Mouse (Mus musculus): ENCODE measurements at regions not wholly inside any gene's neighbourhood (a gene's known extent, or its start where the extent isn't known, plus 50 kb on each side); places are given as distances from the start of the nearest gene placed in this dataset.

DNA sequence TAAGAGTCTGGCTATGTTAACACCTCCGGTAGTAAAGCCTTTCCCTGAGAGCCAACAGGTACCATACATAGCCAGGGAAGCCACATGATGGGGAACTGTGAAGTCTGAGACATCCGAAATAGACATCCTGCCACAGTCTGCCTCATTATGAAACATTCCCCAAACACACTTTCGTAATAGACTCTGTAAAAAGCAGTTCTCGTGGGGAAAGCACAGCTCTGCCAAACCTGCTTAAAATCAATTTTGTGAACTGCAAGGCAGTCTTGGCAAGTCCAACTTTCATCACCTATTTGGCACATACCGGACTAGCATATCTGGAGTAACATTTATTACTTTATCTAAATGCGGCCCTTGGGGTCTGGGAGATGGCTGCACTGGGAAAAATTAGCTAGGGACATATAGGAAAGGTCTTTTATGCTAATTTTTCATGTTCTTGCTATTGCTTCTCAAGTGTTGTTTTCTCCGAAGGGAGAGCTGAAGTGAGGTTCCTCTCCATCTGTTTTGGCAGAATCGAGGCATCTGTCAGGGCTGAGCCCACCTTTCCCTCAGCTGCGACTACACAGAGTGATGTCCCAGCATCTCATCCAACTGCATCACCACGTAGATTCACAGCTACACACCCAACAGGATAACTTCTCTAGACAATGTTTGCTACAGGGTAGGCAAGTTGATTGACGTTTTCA lies 86.8 kb upstream of the Phactr1 start:
- peak overlapping the region; percentile 37 for H3K27ac ChIP-seq (replicated peaks)
- no peaks in the 10 kb centered on the region for H3K36me3 ChIP-seq
- no peak overlapping the region for H3K4me2 ChIP-seq
- 68% methylated on average over 11 of the region's 11 CpGs for WGBS
- H3K4me1 ChIP-seq = peaks cover 17% of the 10 kb centered on the region
- H3K9ac ChIP-seq = no peak overlapping the region
- no peaks in the 10 kb centered on the region for H3K27me3 ChIP-seq (replicated peaks)
- no peak overlapping the region for H3K4me3 ChIP-seq
- no peak for ATAC-seq (ENCODE audit: extremely low read depth, insufficient number of reproducible peaks, low FRiP score, low TSS enrichment)
- H3K9me3 ChIP-seq = 0 out of 2 replicates have a peak, but pooled peaks cover 2% of the 10 kb centered on the region

DNA sequence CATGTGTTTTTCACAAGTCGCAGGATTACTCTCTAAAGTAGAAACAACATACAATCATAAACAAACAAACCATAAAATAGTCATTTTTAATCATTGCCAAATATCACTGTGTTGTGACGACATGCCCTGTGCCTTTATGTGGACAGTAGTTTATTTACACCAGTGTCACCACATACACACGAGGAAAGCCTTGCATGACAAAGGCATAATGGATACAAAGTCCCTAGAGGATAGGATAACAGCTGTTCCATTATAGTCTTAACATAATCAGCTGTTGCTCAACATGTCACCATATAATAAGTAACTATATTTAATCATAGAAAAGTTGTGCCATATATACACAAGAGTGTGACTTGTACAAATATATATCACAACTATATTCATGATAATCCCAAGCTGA lies 85.2 kb upstream of the Phactr1 start:
- 69% methylated on average over 3 of the region's 3 CpGs for WGBS
- Histone ChIP-seq H3K9me3 (no peaks in the 10 kb centered on the region), H3K4me2 (no peak overlapping the region), H3K36me3 (no peaks in the 10 kb centered on the region), H3K9ac (no peak overlapping the region), H3K4me3 (no peak overlapping the region), H3K4me1 (peaks cover 17% of the 10 kb centered on the region), H3K27me3 (replicated peaks) (no peaks in the 10 kb centered on the region), H3K27ac (replicated peaks) (no peak overlapping the region)
- ATAC-seq (ENCODE audit: extremely low read depth, insufficient number of reproducible peaks, low FRiP score, low TSS enrichment) = no peak

DNA sequence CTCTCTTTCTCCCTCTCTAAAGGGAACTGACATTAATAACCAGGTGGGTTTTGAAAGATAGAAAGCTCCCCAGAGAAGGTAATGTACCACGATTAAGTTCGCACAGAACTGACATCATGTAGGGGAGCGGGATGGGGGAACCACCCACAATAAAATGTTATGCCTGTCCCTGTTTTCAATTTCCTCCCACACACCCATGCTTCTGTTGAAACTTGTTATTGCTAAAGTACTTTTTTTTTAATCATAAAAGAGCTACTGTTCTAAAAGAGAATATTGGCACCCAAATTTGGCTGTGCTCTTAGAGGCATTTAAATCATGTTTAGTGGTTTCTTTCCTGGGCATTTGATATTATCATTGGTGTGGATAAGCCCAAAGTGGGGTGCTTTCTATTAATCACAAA lies 82.6 kb upstream of the Phactr1 start:
- ATAC-seq (ENCODE audit: extremely low read depth, insufficient number of reproducible peaks, low FRiP score, low TSS enrichment) = no peak
- peaks cover 11% of the 10 kb centered on the region for H3K4me1 ChIP-seq
- no peak overlapping the region for H3K4me2 ChIP-seq
- H3K27ac ChIP-seq (replicated peaks) = no peak overlapping the region
- H3K9me3 ChIP-seq = no peaks in the 10 kb centered on the region
- H3K36me3 ChIP-seq = no peaks in the 10 kb centered on the region
- H3K9ac ChIP-seq = no peak overlapping the region
- no peaks in the 10 kb centered on the region for H3K27me3 ChIP-seq (replicated peaks)
- H3K4me3 ChIP-seq = no peak overlapping the region
- WGBS = 79% methylated on average over 3 of the region's 3 CpGs

DNA sequence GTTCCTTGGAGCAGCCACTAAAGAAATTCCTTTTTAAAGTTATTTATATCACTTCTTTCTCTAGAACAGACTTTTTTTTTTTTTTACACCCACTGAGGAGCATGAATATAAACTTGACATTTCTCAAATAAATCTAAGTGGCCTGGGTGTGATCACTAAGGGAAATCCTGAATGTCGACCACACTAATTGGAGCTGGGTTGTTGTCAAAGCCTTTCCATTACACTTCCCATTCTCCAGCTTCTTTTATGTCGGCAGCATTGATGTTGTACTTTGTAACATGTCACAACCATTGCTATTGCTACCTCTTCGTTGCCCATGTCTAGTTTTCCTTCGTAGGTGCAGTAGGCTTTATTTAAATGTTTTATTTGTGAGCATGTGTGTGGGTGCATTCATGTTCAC lies 77.1 kb upstream of the Phactr1 start:
- Histone ChIP-seq H3K27ac (replicated peaks) (no peak overlapping the region), H3K36me3 (no peaks in the 10 kb centered on the region), H3K4me1 (no peaks in the 10 kb centered on the region), H3K9ac (no peak overlapping the region), H3K4me3 (no peak overlapping the region), H3K4me2 (no peak overlapping the region), H3K27me3 (replicated peaks) (no peaks in the 10 kb centered on the region), H3K9me3 (no peaks in the 10 kb centered on the region)
- no peak for ATAC-seq (ENCODE audit: extremely low read depth, insufficient number of reproducible peaks, low FRiP score, low TSS enrichment)
- WGBS = 69% methylated on average over 4 of the region's 4 CpGs

DNA sequence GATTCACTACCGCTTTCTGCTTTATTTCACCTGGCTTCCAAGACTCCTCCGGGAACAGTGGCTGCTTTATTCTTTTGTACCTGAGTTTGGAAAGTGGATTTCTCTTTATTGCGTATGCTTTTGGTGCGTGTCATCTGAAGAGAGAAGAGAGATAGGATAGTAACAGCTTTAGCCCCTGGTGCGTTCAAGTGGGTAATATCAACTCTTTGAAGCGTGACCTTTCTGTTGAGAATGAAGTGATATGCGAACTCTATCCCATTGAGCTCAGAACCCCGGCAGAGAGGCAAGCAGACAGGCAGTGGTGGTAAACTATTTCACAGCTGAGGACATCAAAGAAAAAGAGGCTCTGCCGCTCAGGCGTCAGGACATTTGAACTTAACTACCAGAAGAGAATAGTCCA lies 72.7 kb upstream of the Phactr1 start:
- ATAC-seq (ENCODE audit: extremely low read depth, insufficient number of reproducible peaks, low FRiP score, low TSS enrichment) = no peak
- Histone ChIP-seq H3K4me3 (no peak overlapping the region), H3K4me2 (no peak overlapping the region), H3K27me3 (replicated peaks) (no peaks in the 10 kb centered on the region), H3K27ac (replicated peaks) (no peak overlapping the region), H3K9ac (no peak overlapping the region), H3K4me1 (peaks cover 8% of the 10 kb centered on the region; the same call in 1 of the 2 replicates), H3K36me3 (no peaks in the 10 kb centered on the region), H3K9me3 (no peaks in the 10 kb centered on the region)
- 34% methylated on average over 10 of the region's 10 CpGs for WGBS

DNA sequence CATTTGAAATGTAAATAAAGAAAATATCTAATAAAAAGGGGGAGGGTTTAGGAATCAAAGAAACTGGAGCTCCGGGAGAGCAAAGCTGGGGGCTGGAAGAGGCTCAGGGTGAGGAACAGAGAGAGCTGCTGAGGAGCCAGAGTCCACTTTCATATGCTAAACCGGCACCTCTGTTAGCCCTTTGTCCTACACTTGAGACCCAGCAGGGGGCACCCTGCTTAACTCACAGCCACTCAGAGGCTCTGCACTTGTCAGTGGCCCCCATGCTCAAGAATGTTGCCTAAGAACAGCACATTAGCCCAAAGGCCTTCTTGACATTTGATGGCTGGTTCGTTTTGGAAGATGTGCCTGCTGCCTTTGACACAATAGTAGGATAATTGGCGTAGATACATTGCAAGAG lies 71.5 kb upstream of the Phactr1 start:
- Histone ChIP-seq H3K36me3 (no peaks in the 10 kb centered on the region), H3K27ac (replicated peaks) (no peak overlapping the region), H3K4me2 (no peak overlapping the region), H3K4me3 (no peak overlapping the region), H3K9ac (no peak overlapping the region), H3K4me1 (peaks cover 11% of the 10 kb centered on the region), H3K27me3 (replicated peaks) (no peaks in the 10 kb centered on the region), H3K9me3 (no peaks in the 10 kb centered on the region)
- WGBS = 35% methylated on average over 4 of the region's 4 CpGs
- no peak for ATAC-seq (ENCODE audit: extremely low read depth, insufficient number of reproducible peaks, low FRiP score, low TSS enrichment)

DNA sequence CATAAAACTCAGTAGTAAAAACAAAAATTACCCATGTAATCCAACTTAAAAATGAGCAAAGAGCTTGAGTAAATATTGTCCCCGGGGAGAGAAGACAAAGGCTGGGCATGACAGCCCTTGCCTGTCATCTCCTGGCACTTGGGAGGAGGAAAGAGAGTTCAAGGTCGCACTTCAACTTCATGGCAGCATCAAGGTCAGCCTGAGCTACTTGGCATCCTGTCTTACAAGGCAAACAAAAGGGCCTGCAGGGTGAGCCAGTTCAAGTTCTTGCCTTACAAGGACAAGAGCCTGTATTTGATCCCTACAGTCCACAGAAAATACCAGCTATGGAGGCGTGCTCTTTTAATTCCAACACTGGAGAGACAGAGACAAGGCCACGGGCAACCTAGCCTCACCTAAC lies 67.1 kb upstream of the Phactr1 start:
- Histone ChIP-seq H3K9ac (no peak overlapping the region), H3K27ac (replicated peaks) (no peak overlapping the region), H3K4me3 (no peak overlapping the region), H3K4me1 (peaks cover 11% of the 10 kb centered on the region), H3K27me3 (replicated peaks) (no peaks in the 10 kb centered on the region), H3K4me2 (no peak overlapping the region), H3K36me3 (no peaks in the 10 kb centered on the region), H3K9me3 (no peaks in the 10 kb centered on the region)
- no peak for ATAC-seq (ENCODE audit: extremely low read depth, insufficient number of reproducible peaks, low FRiP score, low TSS enrichment)
- 59% methylated on average over 4 of the region's 4 CpGs for WGBS

DNA sequence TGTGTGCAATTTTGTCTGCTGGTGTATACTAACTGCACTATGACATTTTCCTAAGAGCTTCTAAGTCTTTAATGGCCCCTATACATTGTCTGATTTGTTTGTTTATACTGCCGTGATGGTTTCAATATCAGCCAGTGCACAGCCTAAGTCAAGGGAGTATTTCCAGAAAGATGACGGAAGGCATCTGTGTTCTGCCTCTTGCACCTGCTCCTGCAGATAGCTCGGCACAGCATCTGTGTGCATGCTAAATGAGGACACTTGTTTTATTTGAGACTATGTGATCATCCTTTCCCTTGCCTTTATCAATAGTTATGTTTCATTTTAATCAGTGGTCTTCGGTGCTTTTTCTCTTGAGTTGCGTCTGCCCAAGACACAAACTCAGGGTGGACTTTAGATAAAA lies 64.6 kb upstream of the Phactr1 start:
- H3K9ac ChIP-seq = no peak overlapping the region
- no peaks in the 10 kb centered on the region for H3K9me3 ChIP-seq
- H3K4me1 ChIP-seq = peaks cover 3% of the 10 kb centered on the region; the same call in 1 of the 2 replicates
- no peaks in the 10 kb centered on the region for H3K27me3 ChIP-seq (replicated peaks)
- WGBS = 66% methylated on average over 5 of the region's 5 CpGs
- no peak overlapping the region for H3K4me2 ChIP-seq
- H3K36me3 ChIP-seq = no peaks in the 10 kb centered on the region
- ATAC-seq (ENCODE audit: extremely low read depth, insufficient number of reproducible peaks, low FRiP score, low TSS enrichment) = no peak
- H3K27ac ChIP-seq (replicated peaks) = no peak overlapping the region
- no peak overlapping the region for H3K4me3 ChIP-seq

DNA sequence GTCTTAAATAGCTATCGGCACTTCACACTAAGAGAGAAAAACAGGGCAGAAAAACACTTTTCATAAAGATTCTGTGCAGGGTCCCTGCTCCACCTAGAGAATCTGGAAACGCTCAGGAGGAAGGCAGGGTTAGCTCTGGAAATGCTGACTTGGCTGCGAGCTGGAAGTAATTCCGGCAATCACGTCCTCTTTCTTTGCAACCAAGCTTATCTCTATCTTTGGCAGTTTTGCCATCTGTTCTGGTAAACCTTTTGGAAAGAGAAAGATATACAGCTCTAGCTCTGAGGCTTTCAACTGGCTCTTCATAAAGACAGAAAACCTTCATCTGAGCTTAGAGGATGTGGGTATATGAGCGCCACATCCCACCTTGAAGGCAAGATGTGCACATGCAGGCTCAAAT lies 63.2 kb upstream of the Phactr1 start:
- no peak for ATAC-seq (ENCODE audit: extremely low read depth, insufficient number of reproducible peaks, low FRiP score, low TSS enrichment)
- WGBS = 68% methylated on average over 6 of the region's 6 CpGs
- Histone ChIP-seq H3K9me3 (no peaks in the 10 kb centered on the region), H3K4me1 (peaks cover 3% of the 10 kb centered on the region; the same call in 1 of the 2 replicates), H3K9ac (no peak overlapping the region), H3K4me2 (no peak overlapping the region), H3K4me3 (no peak overlapping the region), H3K36me3 (no peaks in the 10 kb centered on the region), H3K27me3 (replicated peaks) (no peaks in the 10 kb centered on the region), H3K27ac (replicated peaks) (no peak overlapping the region)

DNA sequence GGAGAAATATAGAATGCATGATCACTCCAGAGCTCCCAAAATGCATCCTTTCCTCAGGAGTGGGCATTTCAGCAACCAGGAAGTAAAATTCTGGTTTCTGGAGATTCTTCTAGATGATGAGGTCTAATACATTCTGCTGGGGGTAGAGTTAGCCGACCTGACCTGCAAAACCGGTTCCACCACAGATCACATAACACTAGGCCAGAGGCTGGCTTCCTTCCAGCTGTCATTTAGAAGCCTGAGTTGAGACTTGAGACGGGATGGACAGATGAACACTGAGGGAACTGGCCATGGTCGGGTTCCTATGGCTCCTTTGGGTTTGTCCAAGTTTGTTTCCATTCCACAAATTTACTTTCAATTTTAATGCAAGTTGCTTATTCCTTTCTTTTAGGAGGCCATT lies 62.6 kb upstream of the Phactr1 start:
- H3K4me1 ChIP-seq = peaks cover 3% of the 10 kb centered on the region; the same call in 1 of the 2 replicates
- no peak overlapping the region for H3K9ac ChIP-seq
- no peak overlapping the region for H3K27ac ChIP-seq (replicated peaks)
- WGBS = 36% methylated on average over 4 of the region's 4 CpGs
- no peak overlapping the region for H3K4me3 ChIP-seq
- no peak for ATAC-seq (ENCODE audit: extremely low read depth, insufficient number of reproducible peaks, low FRiP score, low TSS enrichment)
- H3K9me3 ChIP-seq = no peaks in the 10 kb centered on the region
- H3K36me3 ChIP-seq = no peaks in the 10 kb centered on the region
- no peak overlapping the region for H3K4me2 ChIP-seq
- no peaks in the 10 kb centered on the region for H3K27me3 ChIP-seq (replicated peaks)

DNA sequence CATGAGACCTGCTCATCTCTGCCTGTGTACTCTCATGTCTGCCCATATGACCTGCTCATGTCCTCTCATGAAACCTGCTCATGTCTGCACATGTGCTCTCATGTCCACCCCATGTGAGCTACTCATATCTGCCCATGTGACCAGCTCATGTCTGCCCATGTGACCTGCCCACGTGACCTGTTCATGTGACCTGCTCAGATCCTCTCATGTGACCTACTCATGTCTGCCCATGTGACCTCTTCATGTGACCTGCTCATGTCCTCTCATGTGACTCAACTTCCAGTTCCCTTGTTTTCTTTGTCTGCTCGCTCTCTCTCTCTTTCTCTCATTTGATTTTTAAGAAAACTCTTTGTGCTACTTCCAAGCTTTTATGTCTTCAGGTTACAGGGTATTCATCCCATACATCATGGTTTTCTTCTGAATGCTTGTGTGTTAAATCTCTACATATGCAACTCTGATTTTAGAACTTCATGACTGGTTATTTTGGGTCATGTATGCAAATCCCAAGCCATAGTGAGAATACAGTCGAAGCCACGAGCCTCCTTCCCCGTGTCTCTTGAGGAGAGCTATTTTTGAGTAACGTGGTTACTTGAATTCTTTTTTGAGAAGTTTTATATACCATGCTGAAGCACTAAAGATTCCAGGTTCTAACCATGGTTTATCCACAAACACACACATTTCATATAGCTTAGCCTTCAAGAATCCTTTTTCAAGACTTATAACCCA lies 60.7 kb upstream of the Phactr1 start:
- H3K4me3 ChIP-seq = no peak overlapping the region
- ATAC-seq (ENCODE audit: extremely low read depth, insufficient number of reproducible peaks, low FRiP score, low TSS enrichment) = no peak
- WGBS = 78% methylated on average over 6 of the region's 6 CpGs
- no peaks in the 10 kb centered on the region for H3K27me3 ChIP-seq (replicated peaks)
- H3K36me3 ChIP-seq = no peaks in the 10 kb centered on the region
- no peaks in the 10 kb centered on the region for H3K4me1 ChIP-seq
- no peak overlapping the region for H3K9ac ChIP-seq
- H3K4me2 ChIP-seq = no peak overlapping the region
- no peaks in the 10 kb centered on the region for H3K9me3 ChIP-seq
- no peak overlapping the region for H3K27ac ChIP-seq (replicated peaks)

DNA sequence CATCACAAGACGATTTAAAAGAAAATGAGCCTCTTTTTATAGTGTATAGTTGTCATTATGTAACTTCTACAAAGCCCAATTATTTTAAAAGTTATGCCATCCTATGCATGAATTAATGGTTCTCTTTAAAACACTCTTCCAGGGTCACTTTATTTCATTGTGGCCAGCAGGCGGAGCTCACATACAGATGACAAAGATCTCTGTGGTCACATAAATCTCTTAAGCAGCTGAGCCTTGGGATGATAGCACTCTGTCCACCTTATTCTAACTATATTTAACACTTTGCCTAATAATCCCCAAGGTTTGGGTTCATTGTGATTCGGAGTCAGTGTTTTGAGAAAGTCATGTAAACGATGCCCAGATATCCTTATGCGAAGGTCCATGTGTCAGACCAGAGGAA lies 56.9 kb upstream of the Phactr1 start:
- Histone ChIP-seq H3K9me3 (peaks cover 5% of the 10 kb centered on the region; the same call in 1 of the 2 replicates), H3K36me3 (no peaks in the 10 kb centered on the region), H3K27ac (replicated peaks) (no peak overlapping the region), H3K9ac (no peak overlapping the region), H3K4me3 (no peak overlapping the region), H3K4me2 (no peak overlapping the region), H3K27me3 (replicated peaks) (no peaks in the 10 kb centered on the region), H3K4me1 (no peaks in the 10 kb centered on the region)
- 46% methylated on average over 5 of the region's 5 CpGs for WGBS
- ATAC-seq (ENCODE audit: extremely low read depth, insufficient number of reproducible peaks, low FRiP score, low TSS enrichment) = no peak

All from heart, embryonic 13.5 days (tissue).